Mouse (Mus musculus): ENCODE measurements around the gene Ppfia2.

Ppfia2 gene

GRCm38 (mm10) chr10:106670170-106670569 lies 200.0 kb downstream of the Ppfia2 start:
- no peak for DNase-seq

DNA sequence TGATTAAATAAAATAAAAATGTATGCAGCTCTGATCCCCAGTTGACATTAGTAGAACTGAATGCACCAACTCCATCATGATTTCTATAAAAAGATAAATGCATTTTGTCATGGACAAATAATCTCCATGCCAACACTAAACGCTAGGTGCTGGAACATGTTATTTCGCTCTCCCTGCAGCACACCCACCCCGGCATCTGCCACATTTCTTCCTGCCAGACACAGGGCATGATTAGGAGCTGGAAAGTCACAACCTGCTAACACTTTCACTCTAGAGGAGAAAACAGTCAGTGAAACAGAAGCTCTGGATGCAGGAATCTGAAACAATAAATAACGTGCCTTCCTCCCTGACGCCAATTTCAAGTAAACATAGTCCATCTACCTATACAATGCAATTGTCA lies 211.3 kb downstream of the Ppfia2 start:
- DNase-seq, result no peak

DNA sequence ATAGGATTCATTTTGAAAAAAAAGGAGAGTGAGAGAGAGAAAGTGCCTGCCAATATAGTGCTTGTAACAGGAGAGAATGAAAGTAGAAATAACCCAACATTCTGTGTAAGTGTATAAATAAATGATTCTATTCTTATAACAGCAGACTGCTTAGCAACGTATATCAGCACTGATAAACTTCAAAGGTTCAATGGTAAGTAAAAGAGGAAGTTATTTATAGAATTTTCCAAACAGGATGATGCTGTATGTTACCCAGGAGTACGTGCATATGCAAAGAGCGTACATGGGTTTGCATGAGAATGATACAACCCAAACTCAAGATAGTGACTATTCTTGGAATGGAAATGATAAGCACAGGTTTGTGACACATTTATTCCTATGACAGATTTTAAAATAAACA lies 215.4 kb downstream of the Ppfia2 start:
- no peak for DNase-seq

GRCm38 (mm10) chr10:106719936-106720335 lies 249.8 kb downstream of the Ppfia2 start:
- no peak for DNase-seq

DNA sequence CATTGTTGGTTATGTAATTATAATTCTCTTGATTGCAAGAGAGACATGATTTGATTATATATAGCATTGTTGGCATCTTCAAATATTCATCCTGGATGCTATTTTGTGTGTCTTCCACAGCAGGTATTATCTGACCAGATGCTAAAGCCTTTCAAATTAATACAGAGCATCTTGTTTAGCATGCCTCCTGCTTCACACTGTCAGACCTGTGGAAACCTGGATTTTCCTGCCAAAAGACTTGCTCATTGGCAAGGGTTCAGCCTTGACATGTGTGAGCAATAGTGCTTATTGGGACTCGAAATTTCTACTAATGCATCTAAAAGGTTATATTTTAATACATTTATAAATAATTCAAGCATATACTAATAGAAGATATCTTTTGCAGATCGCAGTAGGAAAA lies 262.1 kb downstream of the Ppfia2 start:
- DNase-seq, result no peak

GRCm38 (mm10) chr10:106736230-106737063 lies 266.3 kb downstream of the Ppfia2 start:
- no peak for DNase-seq

DNA sequence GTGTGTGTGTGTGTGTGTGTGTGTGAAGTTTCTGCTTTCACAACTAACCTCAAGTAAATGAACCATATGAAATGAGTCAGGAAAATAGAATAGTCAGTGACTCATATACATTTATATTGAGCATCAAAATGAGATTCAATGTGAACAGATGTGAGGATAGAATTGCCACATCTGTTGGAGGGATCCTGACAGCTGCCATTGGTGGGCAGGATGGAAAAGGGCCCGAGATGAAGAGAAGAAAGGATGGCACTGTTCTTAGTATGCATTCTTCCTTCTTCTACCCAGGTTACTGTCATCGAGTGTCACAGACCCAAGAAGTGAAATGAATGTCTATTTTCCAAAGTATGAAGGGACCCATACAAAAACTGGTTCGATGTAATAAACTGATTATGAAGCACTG lies 268.1 kb downstream of the Ppfia2 start:
- no peak for DNase-seq

GRCm38 (mm10) chr10:106744966-106745365 lies 274.8 kb downstream of the Ppfia2 start:
- DNase-seq, result no peak

GRCm38 (mm10) chr10:106761061-106761460 lies 290.9 kb downstream of the Ppfia2 start:
- no peak for DNase-seq

DNA sequence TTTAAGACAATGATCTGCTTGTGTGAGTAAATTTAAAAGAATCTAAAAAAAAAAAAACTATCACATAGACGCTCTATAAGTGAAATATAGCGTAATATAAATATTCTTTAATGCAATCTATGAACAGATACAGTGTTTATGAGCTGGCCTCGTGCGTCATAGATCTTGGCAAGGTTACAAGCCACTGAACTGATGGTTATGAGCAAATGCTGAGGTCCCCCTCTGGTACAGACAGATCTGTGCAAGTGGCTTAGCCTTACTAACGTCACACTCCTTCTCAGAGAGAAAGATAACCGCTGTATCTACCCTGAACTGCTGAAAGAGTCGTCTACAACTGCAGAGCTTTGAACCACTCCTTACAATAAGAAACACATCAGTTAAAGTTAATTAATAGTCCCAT lies 293.6 kb downstream of the Ppfia2 start:
- no peak for DNase-seq

- DNase-seq, result no peak
Observed at GRCm38 (mm10) chr10:106775571-106775970, 305.4 kb downstream of the Ppfia2 start.

DNA sequence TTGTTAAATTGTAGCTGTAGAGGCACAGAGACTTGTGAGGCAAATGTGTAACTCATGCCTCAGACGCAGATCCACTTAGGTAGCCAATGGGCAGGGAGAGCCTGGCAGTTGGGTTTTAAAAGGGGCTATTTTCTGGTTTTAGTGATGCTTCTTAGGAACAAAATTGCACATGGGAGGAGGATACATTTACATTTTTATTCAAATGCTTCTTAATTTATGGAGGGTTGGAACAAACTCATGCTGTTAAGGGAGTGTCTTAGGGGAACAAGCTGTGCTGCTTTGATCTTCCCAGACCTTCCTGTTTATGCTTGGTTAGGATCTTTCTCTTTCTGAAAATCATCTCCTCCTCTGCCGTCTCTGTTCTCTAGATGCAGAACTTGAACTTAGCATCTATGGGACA lies 345.3 kb downstream of the Ppfia2 start:
- DNase-seq, result no peak

DNA sequence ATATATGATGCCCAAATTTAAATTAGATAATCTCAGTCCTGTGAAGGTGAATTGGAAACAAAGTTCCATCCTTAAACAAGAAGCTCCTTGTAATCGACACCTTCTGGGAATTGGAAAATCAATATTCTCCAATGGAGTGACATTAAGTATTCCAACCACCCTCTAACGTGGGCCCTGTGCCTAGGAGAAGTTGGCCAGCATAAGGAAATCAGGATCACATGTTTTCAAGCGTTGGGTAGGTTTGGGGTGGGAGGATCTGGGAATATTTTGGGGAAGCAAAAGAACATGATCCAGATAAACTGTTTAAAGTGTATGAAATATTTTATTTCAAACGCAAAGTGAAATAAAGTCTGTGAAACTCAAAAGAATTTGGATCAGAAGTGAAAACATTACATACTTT lies 348.2 kb downstream of the Ppfia2 start:
- DNase-seq, result no peak

GRCm38 (mm10) chr10:106824215-106824614 lies 354.1 kb downstream of the Ppfia2 start:
- DNase-seq, result no peak

DNA sequence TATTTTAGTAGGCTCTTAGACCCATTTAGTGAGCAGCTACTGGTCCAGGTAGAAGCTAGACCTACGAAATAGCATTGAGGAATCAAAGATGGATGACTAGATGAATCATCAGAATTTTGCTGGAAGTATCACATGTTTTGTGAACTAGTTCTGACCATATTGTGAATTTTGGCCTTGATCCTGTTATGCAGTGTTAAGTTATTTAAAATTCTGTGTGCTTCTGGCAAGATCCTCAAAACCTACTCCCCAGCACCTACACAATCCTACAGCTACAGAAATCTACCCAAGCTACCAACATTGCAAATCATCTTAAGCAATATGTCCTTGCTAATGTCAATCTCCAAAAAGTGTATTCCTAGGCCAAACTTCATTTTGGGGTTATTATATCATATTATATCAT lies 368.3 kb downstream of the Ppfia2 start:
- no peak for DNase-seq

DNA sequence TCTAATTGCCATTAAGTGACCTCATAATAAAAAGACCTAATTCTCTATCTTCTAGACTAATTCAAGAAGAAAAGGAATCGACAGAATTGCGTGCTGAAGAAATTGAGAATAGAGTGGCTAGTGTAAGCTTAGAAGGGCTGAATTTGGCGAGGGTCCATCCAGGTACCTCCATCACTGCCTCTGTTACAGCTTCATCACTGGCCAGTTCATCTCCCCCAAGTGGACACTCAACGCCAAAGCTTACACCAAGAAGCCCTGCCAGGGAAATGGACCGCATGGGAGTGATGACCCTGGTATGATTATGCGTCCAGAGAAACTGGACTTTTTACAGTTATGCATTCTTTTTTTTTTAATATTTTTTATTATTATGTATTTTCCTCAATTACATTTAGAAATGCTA lies 388.0 kb downstream of the Ppfia2 start:
- DNase-seq, result no peak

- DNase-seq, result no peak
Observed at GRCm38 (mm10) chr10:106870233-106870632, 400.1 kb downstream of the Ppfia2 start.

- no peak for DNase-seq
Observed at GRCm38 (mm10) chr10:106871847-106872246, 401.7 kb downstream of the Ppfia2 start.

DNA sequence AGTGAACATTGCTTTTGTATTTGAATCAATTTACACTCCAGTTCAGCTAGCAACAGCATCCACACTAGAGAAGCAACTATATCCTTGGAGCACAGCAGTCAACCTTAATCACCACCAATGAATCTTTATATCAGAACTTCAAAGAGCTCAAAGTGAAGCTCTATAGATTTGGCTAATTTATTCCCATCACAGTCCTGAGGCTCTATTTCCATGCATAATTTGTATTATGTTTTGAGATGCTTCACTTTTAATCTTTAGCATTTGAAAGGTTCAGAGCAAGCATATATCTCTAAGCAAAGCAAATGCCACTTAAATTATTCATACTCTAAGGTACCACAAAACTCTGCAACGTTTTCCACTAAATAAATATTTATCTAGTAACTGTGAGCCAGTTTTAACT lies 402.6 kb downstream of the Ppfia2 start:
- DNase-seq, result no peak

DNA sequence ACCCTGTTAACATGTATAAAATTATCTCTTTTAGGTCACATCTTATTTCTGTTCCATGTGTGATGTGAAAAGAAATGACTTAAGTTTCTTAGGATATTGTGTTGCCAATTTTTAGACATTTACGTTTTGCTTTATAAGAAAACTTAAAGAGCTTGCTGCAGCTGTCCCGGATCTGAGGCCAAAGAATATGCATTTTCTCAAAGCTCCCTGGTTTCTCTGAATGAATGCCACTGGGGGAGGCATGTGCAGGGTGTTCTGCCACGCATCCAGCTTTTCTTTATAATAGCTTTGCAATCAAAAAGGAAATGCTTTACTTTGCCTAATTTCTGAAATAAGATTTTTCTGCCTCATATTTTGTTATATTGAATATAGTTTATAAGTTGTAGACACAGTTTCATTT lies 411.2 kb downstream of the Ppfia2 start:
- DNase-seq, result no peak

- DNase-seq, result no peak
Observed at GRCm38 (mm10) chr10:106896351-106896750, 426.2 kb downstream of the Ppfia2 start.

- no peak for DNase-seq
Observed at GRCm38 (mm10) chr10:106910108-106910507, 440.0 kb downstream of the Ppfia2 start.

DNA sequence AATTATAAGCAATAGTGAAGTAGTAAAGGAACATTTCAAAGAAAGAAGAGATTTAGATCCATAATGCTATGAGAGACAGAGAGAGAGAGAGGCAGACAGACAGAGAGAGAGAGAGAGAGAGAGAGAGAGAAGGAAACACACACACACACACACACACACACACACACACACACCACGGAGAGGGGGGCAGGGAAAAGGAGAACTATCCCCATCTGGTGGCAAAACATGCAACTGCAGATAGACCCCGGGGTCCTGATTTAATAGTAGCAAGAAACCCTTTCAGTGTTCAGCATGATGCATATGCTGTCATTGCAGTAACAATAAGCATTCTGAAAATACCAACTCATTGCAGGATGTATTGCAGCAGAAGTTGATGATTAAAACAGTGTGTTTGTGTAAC lies 442.9 kb downstream of the Ppfia2 start:
- no peak for DNase-seq

DNA sequence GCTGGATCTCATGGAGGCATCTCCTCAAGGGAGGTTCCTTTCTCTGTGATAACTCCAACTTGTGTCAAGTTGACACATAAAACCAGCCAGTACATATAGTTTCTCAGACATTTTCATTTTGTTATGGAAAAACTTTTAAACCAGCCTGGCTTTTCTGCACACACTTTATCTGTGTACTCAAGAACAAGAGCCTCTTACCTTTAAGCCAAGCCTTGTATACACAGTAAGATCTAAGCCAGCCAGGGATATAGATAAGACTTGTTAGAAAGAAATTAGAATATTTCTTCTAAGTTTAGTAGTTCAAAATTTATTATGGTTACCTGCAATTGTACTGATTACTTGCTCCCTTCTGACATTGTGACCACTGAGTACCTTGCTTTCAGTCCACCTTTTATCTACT lies 444.1 kb downstream of the Ppfia2 start:
- DNase-seq, result no peak

- DNase-seq, result no peak
Observed at GRCm38 (mm10) chr10:106914822-106915221, 444.7 kb downstream of the Ppfia2 start.
